Comparison of ENCODE assay signal across 20 mouse cellular contexts in genomic region chr7:3317704-3318103, GRCm38 (mm10). TPM values are rescaled to one million over a fixed set of nuclear protein-coding genes. Genes with fewer than 3 reads are reported as not detected.
A peak's percentile ranks its signal among the peaks of the same experiment; 100 is the strongest.
DNase-seq lines count a peak whose midpoint lies in the region; ATAC-seq lines count a peak whose summit lies in the region.
"Had no signal": no experiment of that assay in that cellular context is flagged by ENCODE, and none has a peak within 500 bp of the region (broad histone marks: within the 10 kb centered on the region; RNA-seq: fewer than 3 reads in every experiment).

No protein-coding gene starts in this region.

- intact Hi-C loops in heart, postnatal 36 days (cut with DNase I) = no loop called here

- peaks cover 5% of the 10 kb centered on the region; the same call in 1 of the 2 replicates for H3K4me1 ChIP-seq in midbrain, embryonic 11.5 days (ENCODE audit: control insufficient read depth, insufficient read depth, low read length)
- H3K4me1 ChIP-seq in midbrain, embryonic 10.5 days = peaks cover 14% of the 10 kb centered on the region

- H3K27ac ChIP-seq in midbrain, embryonic 11.5 days (ENCODE audit: low read depth, low read length) = no peak overlapping the region
- H3K27ac ChIP-seq in midbrain, embryonic 10.5 days (replicated peaks) = no peak overlapping the region

- H3K4me2 ChIP-seq in midbrain, embryonic 11.5 days = no peak overlapping the region

- H3K27me3 ChIP-seq in midbrain, embryonic 11.5 days (ENCODE audit: control insufficient read depth, insufficient read depth, low read length) = no peaks in the 10 kb centered on the region
- H3K27me3 ChIP-seq in midbrain, embryonic 10.5 days (ENCODE audit: low read depth, poor library complexity, severe bottlenecking) = no peaks in the 10 kb centered on the region
- H3K27me3 ChIP-seq: CH12.LX, Patski had no signal

- H3K9me3 ChIP-seq in midbrain, embryonic 11.5 days (ENCODE audit: control insufficient read depth, low read length) = no peaks in the 10 kb centered on the region
- H3K9me3 ChIP-seq in midbrain, embryonic 10.5 days (replicated peaks) = no peaks in the 10 kb centered on the region
- H3K9me3 ChIP-seq: G1E had no signal

- DNase-seq in heart, adult 11 months = peak; percentile 63
- DNase-seq in heart, postnatal 36 days = no peak
- DNase-seq in midbrain, embryonic 11.5 days (ENCODE audit: low spot score, missing footprints) = peak; percentile 80
- no peak for DNase-seq in midbrain, embryonic 10.5 days (ENCODE audit: low spot score)
- DNase-seq: adrenal gland, adult 2 months; adrenal gland, adult 8-10 months; adrenal gland, postnatal 10 days; adrenal gland, postnatal 14 days; adrenal gland, postnatal 25 days; adrenal gland, postnatal 36 days; B cell, adult 2 months; cerebellum, adult 11 months; cerebellum, adult 11-12 months; cerebellum, adult 18-20 months had no signal

- H3K36me3 ChIP-seq in midbrain, embryonic 11.5 days (ENCODE audit: control insufficient read depth, insufficient read depth, low read length) = no peaks in the 10 kb centered on the region
- H3K36me3 ChIP-seq in midbrain, embryonic 10.5 days = no peaks in the 10 kb centered on the region
- H3K36me3 ChIP-seq: G1E had no signal

- ATAC-seq in midbrain, embryonic 11.5 days (ENCODE audit: low FRiP score) = no peak
- ATAC-seq: activated CD4-positive, CD25-positive, alpha-beta regulatory T cell, adult 4 months; CD4-positive, CD25-positive, alpha-beta regulatory T cell, adult 4 months; Patski had no signal

- no peak overlapping the region for H3K4me3 ChIP-seq in midbrain, embryonic 11.5 days (ENCODE audit: low read depth, low read length)
- H3K4me3 ChIP-seq in midbrain, embryonic 10.5 days = no peak overlapping the region

- no peak overlapping the region for H3K9ac ChIP-seq in midbrain, embryonic 11.5 days (ENCODE audit: low read length)

- 48% methylated on average over 4 of the region's 4 CpGs for WGBS in midbrain, embryonic 11.5 days
- WGBS in midbrain, embryonic 10.5 days = 52% methylated on average over 4 of the region's 4 CpGs

RNA-seq across cellular contexts. Expression of gene Cacng7, which starts 15.1 kb away (rescaled TPM):
- total RNA-seq in heart, postnatal 36 days (2021) = 1 to 10 TPM; 3.7 to 4.7 TPM
- 4.2 and 4.4 TPM in 2 replicates for polyA plus RNA-seq in midbrain, embryonic 11.5 days (2014; fragmentation: Nextera tagmentation; extraction: Ambion mirVana)
- 1.7 and 2.7 TPM in 2 replicates for polyA plus RNA-seq in midbrain, embryonic 10.5 days (2016; fragmentation: Nextera tagmentation; extraction: Ambion mirVana)
- polyA plus RNA-seq: activated CD4-positive, CD25-positive, alpha-beta regulatory T cell, adult 4 months; CD4-positive, CD25-positive, alpha-beta regulatory T cell, adult 4 months; G1E had no signal

RNA-seq across cellular contexts. Expression of gene Prkcg, which starts 28.7 kb away (rescaled TPM):
- 1 to 10 TPM; 1.8 to 2.5 TPM for total RNA-seq in heart, postnatal 36 days (2021)
- polyA plus RNA-seq in midbrain, embryonic 11.5 days (2014; fragmentation: Nextera tagmentation; extraction: Ambion mirVana) = 0.31 and 0.77 TPM in 2 replicates
- 0.71 and 1.2 TPM in 2 replicates for polyA plus RNA-seq in midbrain, embryonic 10.5 days (2016; fragmentation: Nextera tagmentation; extraction: Ambion mirVana)
- total RNA-seq: MEL had no signal
- polyA plus RNA-seq: activated CD4-positive, CD25-positive, alpha-beta regulatory T cell, adult 4 months; CD4-positive, CD25-positive, alpha-beta regulatory T cell, adult 4 months; G1E had no signal

RNA-seq across cellular contexts. Expression of gene Myadm, which starts 28.8 kb away (rescaled TPM):
- total RNA-seq in heart, postnatal 36 days (2021) = 100 to 1,000 TPM; 160 to 162 TPM
- polyA plus RNA-seq in midbrain, embryonic 11.5 days (2014; fragmentation: Nextera tagmentation; extraction: Ambion mirVana) = 38.1 and 41.2 TPM in 2 replicates
- polyA plus RNA-seq in midbrain, embryonic 10.5 days (2016; fragmentation: Nextera tagmentation; extraction: Ambion mirVana) = 29.6 and 35.1 TPM in 2 replicates
- polyA plus RNA-seq: G1E had no signal

Comparison
In these comparisons a context has a peak if more than half of its experiments do, and no peak if none do; other contexts are left out.
1. DNase-seq: peak in heart, adult 11 months (single experiment) and midbrain, embryonic 11.5 days (single experiment); none in heart, postnatal 36 days (0 of 2) and midbrain, embryonic 10.5 days (single experiment).